Mouse (Mus musculus) intestine, embryonic 14.5 days (tissue): ENCODE data around the gene AI481877. TPM values are rescaled to one million over a fixed set of nuclear protein-coding genes. Genes with fewer than 3 reads are reported as not detected.

Source experiments
- ATAC-seq: fragments of 200-750 bp; cut with Nextera tagmentation; replicated peaks from 2 replicates; pipeline ENCODE4 v1.8.0; 2017; ENCODE audit warnings: low read depth, moderate number of reproducible peaks, moderate TSS enrichment, moderate library complexity; ENCODE audit not compliant: low FRiP score, low TSS enrichment
- DNase-seq: peaks from one replicate; pipeline ENCODE4 v3.0.0-alpha.2; 2018; ENCODE audit warnings: low spot score
- H3K27ac ChIP-seq: fragments of 300-500 bp; sonication (generic); 2 replicates; pipeline ENCODE4 v1.5.1; 2014; ENCODE audit warnings: low read depth, mild to moderate bottlenecking, control low read depth
- H3K27me3 ChIP-seq: fragments of 300-500 bp; sonication (generic); replicated peaks from 2 replicates; pipeline ENCODE4 v1.6.1; 2014; ENCODE audit warnings: low read length, control low read depth; ENCODE audit not compliant: control insufficient read depth, insufficient read depth
- H3K36me3 ChIP-seq: fragments of 300-500 bp; sonication (generic); 2 replicates; pipeline ENCODE4 v1.6.1; 2014; ENCODE audit warnings: low read length, control low read depth; ENCODE audit not compliant: control insufficient read depth, insufficient read depth
- H3K4me1 ChIP-seq: fragments of 300-500 bp; sonication (generic); replicated peaks from 2 replicates; pipeline ENCODE4 v1.6.1; 2014; ENCODE audit warnings: low read length, control low read depth, mixed read lengths; ENCODE audit not compliant: control insufficient read depth, insufficient read depth
- H3K4me2 ChIP-seq: fragments of 300-500 bp; sonication (generic); 2 replicates; pipeline ENCODE4 v1.6.1; 2014; ENCODE audit warnings: low read length
- H3K4me3 ChIP-seq: fragments of 300-500 bp; sonication (generic); 2 replicates; pipeline ENCODE4 v1.5.1; 2014; ENCODE audit warnings: low read depth, low read length, control low read depth, mixed read lengths
- H3K9ac ChIP-seq: fragments of 300-500 bp; sonication (generic); 2 replicates; pipeline ENCODE4 v1.6.1; 2014; ENCODE audit warnings: mild to moderate bottlenecking, low read length
- H3K9me3 ChIP-seq: fragments of 300-500 bp; sonication (generic); 2 replicates; pipeline ENCODE4 v1.6.1; 2016; ENCODE audit warnings: low read length, control low read depth; ENCODE audit not compliant: control insufficient read depth
- WGBS: fragments of 180-500 bp; shearing (Covaris S2); extraction: QIAGEN DNeasy Blood & Tissue Kit; methylation state at CpG from one replicate; pipeline ENCODE4 v1.1.7; 2014; 5-methylcytosine and 5-hydroxymethylcytosine counted together
- polyA plus RNA-seq: library from polyadenylated mRNA; unstranded; fragments of >200 nt; fragmentation: Nextera tagmentation; extraction: Ambion mirVana; gene quantifications from 2 replicates; pipeline ENCODE4 v1.2.1, GENCODE M21; 2014

The AI481877 gene
- polyA plus RNA-seq, 1 experiment from 2014 or later: not detected

DNA sequence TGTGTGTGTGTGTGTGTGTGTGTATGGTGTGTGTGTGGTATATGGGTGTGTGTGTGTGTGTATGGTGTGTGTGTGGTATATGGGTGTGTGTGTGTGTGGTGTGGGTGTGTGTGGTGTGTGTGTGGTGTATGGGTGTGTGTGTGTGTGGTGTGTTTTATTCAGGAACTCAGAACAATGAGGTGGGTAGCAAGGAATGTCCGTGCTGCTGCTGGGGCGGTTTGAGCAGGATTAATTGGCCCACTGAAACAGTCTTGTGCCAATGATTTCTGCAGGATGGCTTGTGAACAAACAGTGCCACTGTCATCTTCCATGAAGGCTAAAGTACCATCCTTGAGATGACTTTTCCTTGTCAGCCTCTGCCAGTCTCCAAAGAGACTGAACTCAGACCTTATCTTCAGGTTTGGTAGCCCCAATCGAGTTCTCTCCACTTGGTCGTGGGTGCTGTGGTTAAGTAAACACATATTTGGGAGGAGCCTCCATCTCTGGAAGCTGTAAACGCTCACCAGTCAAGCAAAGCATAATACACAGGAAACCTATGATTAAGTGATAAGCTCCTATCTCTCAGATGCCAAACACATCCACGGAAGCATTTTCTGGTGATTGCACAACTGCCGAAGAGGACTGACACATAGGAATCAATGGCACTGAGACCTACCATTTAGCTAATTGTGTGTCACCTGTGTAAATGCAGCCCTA is 18.3 kb upstream of the AI481877 start:
- no peak for ATAC-seq
- H3K36me3 ChIP-seq: no peaks in the 10 kb centered on the region
- no peak overlapping the region for H3K4me2 ChIP-seq
- H3K27ac ChIP-seq: no peak overlapping the region
- H3K9ac ChIP-seq: no peak overlapping the region
- 39% methylated on average over 7 of the region's 7 CpGs for WGBS
- no peak overlapping the region for H3K4me3 ChIP-seq
- H3K27me3 ChIP-seq: no peaks in the 10 kb centered on the region
- H3K4me1 ChIP-seq: no peaks in the 10 kb centered on the region
- DNase-seq: no peak
- H3K9me3 ChIP-seq: no peaks in the 10 kb centered on the region

DNA sequence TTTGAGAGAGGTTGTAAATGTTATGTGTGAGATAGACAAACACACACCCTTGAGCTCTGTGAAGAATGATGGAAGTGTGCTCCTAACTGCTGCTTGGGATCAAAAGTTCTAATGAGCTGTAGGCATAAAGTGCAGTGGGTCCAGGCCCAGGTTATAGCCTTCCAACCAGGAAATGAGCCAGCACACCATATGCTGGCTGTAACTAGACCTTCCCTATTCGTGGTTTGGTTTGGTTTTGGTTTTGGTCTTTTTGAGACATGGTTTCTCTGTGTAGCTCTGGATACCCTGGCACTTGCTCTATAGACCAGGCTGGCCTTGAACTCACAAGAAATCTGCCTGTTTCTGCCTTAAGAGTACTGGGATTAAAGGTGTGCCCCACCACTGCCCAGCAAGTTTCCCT is 13.2 kb upstream of the AI481877 start:
- no peak overlapping the region for H3K27ac ChIP-seq
- H3K4me1 ChIP-seq: no peaks in the 10 kb centered on the region
- DNase-seq: no peak
- H3K27me3 ChIP-seq: no peaks in the 10 kb centered on the region
- WGBS: 88% methylated on average over 1 of the region's 1 CpGs
- H3K9ac ChIP-seq: no peak overlapping the region
- H3K9me3 ChIP-seq: no peaks in the 10 kb centered on the region
- no peak overlapping the region for H3K4me2 ChIP-seq
- ATAC-seq: no peak
- H3K4me3 ChIP-seq: no peak overlapping the region
- no peaks in the 10 kb centered on the region for H3K36me3 ChIP-seq

DNA sequence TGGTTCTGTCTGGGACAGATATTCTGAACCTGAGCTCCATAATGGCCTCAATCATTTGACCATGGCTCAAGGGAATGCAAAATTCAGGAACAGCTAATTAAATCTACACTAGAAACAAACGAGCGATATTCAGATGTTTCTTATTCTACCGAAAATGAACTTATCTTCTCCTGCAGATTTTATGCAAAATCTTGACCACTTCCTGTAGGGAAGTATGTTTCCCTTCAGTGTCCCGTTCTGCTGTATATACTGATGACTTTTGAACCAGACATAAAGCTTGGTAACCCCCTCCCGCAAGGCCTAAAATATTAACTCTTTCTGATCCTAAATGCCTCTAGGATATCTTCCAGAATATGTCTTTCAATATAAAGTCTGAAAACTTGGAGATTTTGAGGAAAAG is 12.1 kb upstream of the AI481877 start:
- Histone ChIP-seq H3K27ac (no peak overlapping the region), H3K9ac (no peak overlapping the region), H3K4me3 (no peak overlapping the region), H3K27me3 (no peaks in the 10 kb centered on the region), H3K4me1 (no peaks in the 10 kb centered on the region), H3K36me3 (no peaks in the 10 kb centered on the region), H3K4me2 (no peak overlapping the region), H3K9me3 (no peaks in the 10 kb centered on the region)
- ATAC-seq (no peak), DNase-seq (no peak)
- WGBS: 63% methylated on average over 5 of the region's 5 CpGs

DNA sequence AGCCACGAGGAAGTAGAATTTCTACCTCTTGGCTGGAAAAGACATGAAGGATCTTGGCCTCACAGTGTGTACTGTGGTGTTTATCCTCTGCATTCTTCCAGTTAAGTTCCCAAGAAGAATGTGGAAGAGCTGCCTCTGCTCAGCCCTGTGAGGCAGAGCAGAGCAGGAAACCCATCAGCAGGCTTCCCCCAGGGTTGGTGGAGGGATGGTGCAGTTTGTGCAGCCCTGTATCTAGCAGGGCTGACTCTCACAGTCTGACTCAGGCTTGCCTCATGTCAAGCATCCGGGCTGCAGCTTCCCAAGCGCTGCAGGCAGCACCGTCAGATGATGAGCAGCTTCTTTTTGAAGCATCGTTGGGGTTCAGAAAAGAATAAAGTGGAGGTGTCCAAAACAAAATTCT is 10.3 kb upstream of the AI481877 start:
- Histone ChIP-seq H3K27me3 (no peaks in the 10 kb centered on the region), H3K36me3 (no peaks in the 10 kb centered on the region), H3K4me1 (no peaks in the 10 kb centered on the region), H3K4me3 (no peak overlapping the region), H3K9me3 (no peaks in the 10 kb centered on the region), H3K27ac (no peak overlapping the region), H3K9ac (no peak overlapping the region), H3K4me2 (no peak overlapping the region)
- WGBS: 39% methylated on average over 5 of the region's 5 CpGs
- no peak for DNase-seq
- no peak for ATAC-seq

DNA sequence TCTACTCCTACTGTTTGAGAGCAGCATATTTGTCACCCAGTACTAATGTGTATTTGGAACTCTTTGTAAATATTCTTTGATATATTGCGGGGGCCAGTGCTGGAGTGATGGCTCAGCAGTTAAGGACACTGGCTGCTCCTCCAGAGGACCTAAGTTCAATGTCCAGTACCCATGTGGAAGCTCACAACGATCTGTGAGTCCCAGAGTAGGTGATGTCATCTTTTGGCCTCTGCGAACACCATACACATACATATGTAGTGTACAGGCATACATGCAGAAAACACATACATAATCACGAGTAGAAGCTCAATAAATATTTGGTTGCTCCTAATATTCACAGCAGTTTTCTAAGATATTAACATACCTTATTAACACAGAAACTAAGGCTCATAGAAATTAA is 9.8 kb downstream of the AI481877 start:
- 77% methylated on average over 4 of the region's 4 CpGs for WGBS
- H3K4me1 ChIP-seq: no peaks in the 10 kb centered on the region
- no peak overlapping the region for H3K4me2 ChIP-seq
- no peak overlapping the region for H3K4me3 ChIP-seq
- ATAC-seq (no peak), DNase-seq (no peak)
- no peak overlapping the region for H3K9ac ChIP-seq
- no peaks in the 10 kb centered on the region for H3K27me3 ChIP-seq
- no peaks in the 10 kb centered on the region for H3K36me3 ChIP-seq
- H3K9me3 ChIP-seq: no peaks in the 10 kb centered on the region
- no peak overlapping the region for H3K27ac ChIP-seq

DNA sequence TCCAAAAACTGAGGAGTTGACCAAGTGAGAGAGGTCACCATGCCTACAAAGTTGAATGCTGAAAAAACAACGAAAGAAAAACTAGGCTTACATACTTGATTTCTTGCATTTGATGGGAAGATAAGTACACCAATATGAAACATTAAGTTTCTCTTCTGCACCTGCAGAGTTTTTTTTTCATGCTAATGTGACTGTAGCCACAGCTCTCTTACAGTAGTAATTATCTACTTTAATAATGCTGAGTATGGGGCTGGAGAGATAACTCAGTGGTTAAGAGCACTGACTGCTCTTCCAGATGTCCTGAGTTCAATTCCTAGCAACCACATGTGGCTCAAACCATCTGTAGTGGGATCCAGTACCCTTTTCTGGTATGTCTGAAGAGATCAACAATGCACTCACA is 13.7 kb downstream of the AI481877 start:
- DNase-seq: no peak
- no peak overlapping the region for H3K4me2 ChIP-seq
- no peaks in the 10 kb centered on the region for H3K36me3 ChIP-seq
- no peaks in the 10 kb centered on the region for H3K9me3 ChIP-seq
- no peak for ATAC-seq
- 82% methylated on average over 1 of the region's 1 CpGs for WGBS
- H3K27me3 ChIP-seq: no peaks in the 10 kb centered on the region
- H3K9ac ChIP-seq: no peak overlapping the region
- no peak overlapping the region for H3K27ac ChIP-seq
- no peak overlapping the region for H3K4me3 ChIP-seq
- no peaks in the 10 kb centered on the region for H3K4me1 ChIP-seq

DNA sequence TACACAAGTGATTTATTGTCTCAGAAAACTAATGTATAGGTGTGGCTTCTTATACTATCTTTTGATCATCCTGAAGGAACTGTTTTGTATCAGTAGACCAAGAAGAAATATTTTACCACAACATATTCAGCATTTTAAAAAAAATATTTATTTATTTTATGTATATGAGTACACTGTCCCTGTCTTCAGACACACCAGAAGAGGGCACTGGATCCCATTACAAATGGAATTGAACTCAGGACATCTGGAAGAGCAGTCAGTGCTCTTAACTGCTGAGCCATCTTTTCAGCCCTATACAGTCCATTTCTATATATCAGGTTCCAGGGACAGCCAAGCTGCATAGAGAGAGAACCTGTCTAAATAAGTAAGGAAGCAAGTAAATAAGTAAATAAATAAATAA is 15.2 kb downstream of the AI481877 start:
- ATAC-seq (no peak), DNase-seq (no peak)
- Histone ChIP-seq H3K4me2 (no peak overlapping the region), H3K36me3 (no peaks in the 10 kb centered on the region), H3K9me3 (no peaks in the 10 kb centered on the region), H3K4me3 (no peak overlapping the region), H3K27ac (no peak overlapping the region), H3K9ac (no peak overlapping the region), H3K4me1 (no peaks in the 10 kb centered on the region), H3K27me3 (no peaks in the 10 kb centered on the region)

DNA sequence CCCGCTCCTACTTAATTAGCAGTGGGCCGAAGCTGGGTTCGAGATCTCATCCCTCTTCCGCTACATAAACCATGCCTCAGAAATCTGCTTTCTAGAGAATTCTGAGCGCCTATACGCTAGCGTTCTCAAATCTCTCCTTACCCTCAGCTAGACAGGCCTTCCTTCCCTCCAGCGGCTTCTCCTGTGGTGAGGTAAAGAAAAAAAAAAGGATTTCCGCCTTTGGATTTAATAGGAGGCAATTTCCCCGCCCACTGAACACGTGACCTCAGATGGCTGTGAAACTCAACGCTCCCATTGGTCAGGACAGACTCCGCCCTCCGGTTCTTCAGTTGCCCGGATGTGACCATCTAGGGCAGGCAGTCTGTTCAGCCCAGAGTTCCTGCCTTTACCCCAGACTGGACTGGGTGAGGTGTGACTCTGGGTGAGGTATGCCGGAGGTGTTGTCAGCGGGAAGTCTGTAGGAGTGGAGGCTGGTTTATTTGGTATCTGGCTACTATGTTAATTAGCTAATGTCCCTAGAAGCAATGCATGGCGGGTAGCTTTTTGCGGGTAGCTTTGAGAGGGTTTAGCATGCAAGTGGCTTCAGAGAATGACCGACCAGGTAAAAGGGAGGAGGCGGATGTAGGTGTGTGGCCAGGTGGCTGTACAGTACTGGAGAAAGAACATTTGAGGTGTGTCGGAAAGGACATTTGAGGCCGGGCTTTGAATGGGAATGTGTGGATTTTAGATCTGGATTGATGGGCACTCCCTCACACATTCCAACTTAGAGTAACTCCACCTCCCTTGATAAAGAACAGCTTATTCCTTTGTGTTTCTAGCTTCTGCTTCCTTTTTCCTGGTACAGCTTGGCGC is 20.9 kb downstream of the AI481877 start:
- Histone ChIP-seq H3K9me3 (no peaks in the 10 kb centered on the region), H3K27me3 (no peaks in the 10 kb centered on the region), H3K27ac (no peak overlapping the region), H3K36me3 (no peaks in the 10 kb centered on the region), H3K4me3 (no peak overlapping the region), H3K4me1 (no peaks in the 10 kb centered on the region), H3K4me2 (no peak overlapping the region), H3K9ac (no peak overlapping the region)
- DNase-seq: no peak
- 93% methylated on average over 24 of the region's 24 CpGs for WGBS
- ATAC-seq: no peak

DNA sequence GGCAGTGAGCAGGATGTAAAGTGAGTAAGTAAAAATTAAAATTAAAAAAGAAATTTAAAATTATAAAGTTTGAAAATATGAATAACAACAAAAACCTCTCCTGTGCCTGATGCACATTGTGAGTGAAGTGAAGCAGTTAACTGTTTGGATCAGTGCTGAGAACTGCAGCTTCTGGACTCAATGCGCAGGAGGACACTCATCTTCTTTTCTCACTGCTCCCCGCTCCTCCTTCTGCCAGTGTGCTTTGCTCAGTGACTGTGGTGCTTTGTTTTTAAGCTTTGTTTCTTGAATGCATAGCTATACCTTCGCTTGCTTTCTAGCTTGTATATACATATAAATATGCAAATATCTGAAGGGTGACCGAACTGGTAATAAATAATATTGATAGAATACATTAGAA is 30.1 kb downstream of the AI481877 start:
- no peak overlapping the region for H3K4me3 ChIP-seq
- no peak overlapping the region for H3K27ac ChIP-seq
- no peaks in the 10 kb centered on the region for H3K9me3 ChIP-seq
- H3K9ac ChIP-seq: no peak overlapping the region
- H3K27me3 ChIP-seq: no peaks in the 10 kb centered on the region
- WGBS: 92% methylated on average over 4 of the region's 4 CpGs
- no peaks in the 10 kb centered on the region for H3K36me3 ChIP-seq
- no peak for ATAC-seq
- H3K4me1 ChIP-seq: no peaks in the 10 kb centered on the region
- H3K4me2 ChIP-seq: no peak overlapping the region
- DNase-seq: no peak
